Mouse (Mus musculus) spleen, adult 2 months (tissue): ENCODE measurements around the gene Lrtm2. TPM values are rescaled to one million over a fixed set of nuclear protein-coding genes. Genes with fewer than 3 reads are reported as not detected.

ENCODE experiments used
- DNase-seq, 2 experiments: peaks; one replicate each; pipeline versions ENCODE4 v3.0.0 to v3.0.0-alpha.2; 2012 to 2021; ENCODE audit warnings: low spot score in 2 of 2, low read depth in 1 of 2
- H3K27ac ChIP-seq: fragments of 200-500 bp; 2 replicates; pipeline ENCODE4 v1.5.1; 2012; ENCODE audit warnings: low read length, inconsistent platforms; ENCODE audit not compliant: insufficient read depth
- H3K27me3 ChIP-seq: fragments of 200-500 bp; 2 replicates; pipeline ENCODE4 v1.6.1; 2012; ENCODE audit warnings: mild to moderate bottlenecking, moderate library complexity, low read length, inconsistent platforms; ENCODE audit not compliant: control insufficient read depth, insufficient read depth
- H3K36me3 ChIP-seq: fragments of 200-500 bp; 2 replicates; pipeline ENCODE4 v1.6.1; 2012; ENCODE audit warnings: mild to moderate bottlenecking, low read length, inconsistent platforms; ENCODE audit not compliant: control insufficient read depth, insufficient read depth
- H3K4me1 ChIP-seq: fragments of 200-500 bp; 2 replicates; pipeline ENCODE4 v1.6.1; 2011; ENCODE audit warnings: inconsistent platforms; ENCODE audit not compliant: control insufficient read depth, insufficient read depth, insufficient read length
- H3K4me3 ChIP-seq: fragments of 200-500 bp; 2 replicates; pipeline ENCODE4 v1.5.1; 2011; ENCODE audit warnings: mild to moderate bottlenecking, inconsistent platforms; ENCODE audit not compliant: insufficient read depth, insufficient read length; ENCODE audit errors: extremely low read depth
- CTCF ChIP-seq: fragments of 200-500 bp; IDR thresholded peaks from 2 replicates; pipeline ENCODE4 v1.5.1; 2011; ENCODE audit warnings: mild to moderate bottlenecking, inconsistent platforms; ENCODE audit not compliant: insufficient read depth, insufficient read length, insufficient replicate concordance; ENCODE audit errors: extremely low read depth
- POLR2A ChIP-seq: fragments of 200-500 bp; IDR thresholded peaks from 2 replicates; pipeline ENCODE4 v1.6.1; 2011; ENCODE audit warnings: low read depth, low read length, inconsistent platforms
- WGBS: fragments of 180-500 bp; shearing (Covaris S2); methylation state at CpG from one replicate; pipeline ENCODE4 v1.1.7; 2018; 5-methylcytosine and 5-hydroxymethylcytosine counted together
- polyA plus RNA-seq: library from polyadenylated mRNA; depleted of rRNA; stranded (reverse); fragments of >200 nt; gene quantifications from 2 replicates; pipeline ENCODE4 v1.2.3, GENCODE M21; 2012; rRNA removed

The Lrtm2 gene
- polyA plus RNA-seq, result 0.44 and 0.65 TPM in 2 replicates

DNA sequence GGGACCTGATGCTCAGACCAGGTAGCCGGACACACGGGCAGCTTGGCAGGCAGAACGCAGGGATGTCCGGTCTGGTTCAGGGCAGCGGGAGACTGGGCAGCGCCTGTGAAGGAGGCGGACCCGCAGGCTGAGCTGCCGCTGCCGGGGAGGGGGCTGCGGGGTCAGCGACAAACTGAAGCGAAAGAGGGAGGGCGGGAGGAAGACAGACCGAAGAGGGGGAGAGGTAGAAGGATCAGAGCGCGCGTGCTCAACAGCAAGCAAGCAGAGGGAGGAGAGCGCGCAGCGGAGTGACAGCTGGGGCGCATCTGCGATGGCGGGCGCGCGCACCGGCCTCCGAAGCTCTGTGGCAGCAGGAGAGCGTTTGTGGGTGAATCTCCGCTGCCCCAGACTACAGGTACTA lies at the start of gene Lrtm2:
Gene Lrtm2 (minus strand): TSS at position 261 of the 400 bp plus-strand sequence.
- Histone ChIP-seq H3K36me3 (no peaks in the 10 kb centered on the region), H3K4me3 (no peak within 1 kb of the TSS), H3K4me1 (peaks cover under 1% of the 10 kb centered on the region; the same call in 1 of the 2 replicates), H3K27ac (no peak within 1 kb of the TSS), H3K27me3 (peaks cover 2% of the 10 kb centered on the region; the same call in 1 of the 2 replicates)
- TF ChIP-seq POLR2A (no peak), CTCF (no peak)
- DNase-seq, result no peak
- WGBS, result 5% methylated on average over 31 of the region's 31 CpGs

DNA sequence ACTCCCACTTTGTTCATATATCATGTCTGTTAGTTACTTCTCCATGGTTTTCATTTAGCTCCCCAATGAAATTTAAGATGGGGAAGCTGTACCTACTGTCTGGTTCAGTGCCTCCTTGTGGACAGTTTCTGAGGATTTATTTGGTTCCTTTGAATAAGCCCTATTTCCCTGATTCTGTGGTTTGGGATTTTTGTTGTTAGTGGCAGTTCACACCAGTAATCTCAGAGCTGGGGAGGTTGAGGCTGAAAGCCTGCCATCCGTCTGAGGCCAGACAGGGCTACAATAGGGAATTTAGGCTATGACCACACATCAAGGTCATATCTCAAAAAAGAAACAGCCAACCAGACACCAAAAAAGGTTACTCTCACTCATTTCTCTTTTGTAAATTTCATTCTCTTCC lies 48.1 kb upstream of the Lrtm2 start:
- H3K4me3 ChIP-seq, result no peak overlapping the region
- H3K4me1 ChIP-seq, result peaks cover 5% of the 10 kb centered on the region; the same call in 1 of the 2 replicates
- no peak for TF ChIP-seq POLR2A
- no peak for TF ChIP-seq CTCF
- 83% methylated on average over 1 of the region's 1 CpGs for WGBS
- no peaks in the 10 kb centered on the region for H3K27me3 ChIP-seq
- no peak for DNase-seq
- no peak overlapping the region for H3K27ac ChIP-seq
- H3K36me3 ChIP-seq, result no peaks in the 10 kb centered on the region

GRCm38 (mm10) chr6:119377613-119378012 lies 47.0 kb upstream of the Lrtm2 start:
- 9% methylated on average over 2 of the region's 2 CpGs for WGBS
- H3K4me3 ChIP-seq, result no peak overlapping the region
- H3K27ac ChIP-seq, result no peak overlapping the region
- TF ChIP-seq POLR2A (no peak), CTCF (no peak)
- peaks cover 5% of the 10 kb centered on the region; the same call in 1 of the 2 replicates for H3K4me1 ChIP-seq
- DNase-seq, result no peak
- no peaks in the 10 kb centered on the region for H3K27me3 ChIP-seq
- H3K36me3 ChIP-seq, result no peaks in the 10 kb centered on the region

DNA sequence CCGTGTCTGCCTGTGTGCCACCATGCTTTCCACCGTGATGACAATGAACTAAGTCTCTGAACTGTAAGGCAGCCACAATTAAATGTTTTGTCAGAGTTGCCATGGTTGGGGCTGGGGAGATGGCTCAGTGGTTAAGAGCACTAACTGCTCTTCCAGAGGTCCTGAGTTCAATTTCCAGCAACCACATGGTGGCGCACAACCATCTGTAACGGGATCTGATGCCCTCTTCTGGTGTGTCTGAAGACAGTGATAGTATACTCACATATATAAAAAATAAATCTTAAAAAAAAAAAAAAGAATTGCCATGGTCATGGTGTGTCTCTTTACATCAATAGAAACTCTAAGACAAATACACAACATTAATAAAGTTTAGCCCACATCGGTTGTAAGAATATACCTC lies 44.5 kb upstream of the Lrtm2 start:
- H3K27ac ChIP-seq, result no peak overlapping the region
- peaks cover 5% of the 10 kb centered on the region; the same call in 1 of the 2 replicates for H3K4me1 ChIP-seq
- peaks cover 1% of the 10 kb centered on the region; the same call in 1 of the 2 replicates for H3K36me3 ChIP-seq
- no peak overlapping the region for H3K4me3 ChIP-seq
- H3K27me3 ChIP-seq, result no peaks in the 10 kb centered on the region
- WGBS, result 63% methylated on average over 5 of the region's 5 CpGs
- DNase-seq, result no peak
- TF ChIP-seq POLR2A, result no peak
- no peak for TF ChIP-seq CTCF

- TF ChIP-seq CTCF, result no peak
- no peak for TF ChIP-seq POLR2A
- no peak for DNase-seq
- Histone ChIP-seq H3K27ac (no peak overlapping the region), H3K27me3 (no peaks in the 10 kb centered on the region), H3K4me3 (no peak overlapping the region), H3K36me3 (peaks cover 9% of the 10 kb centered on the region; the same call in 1 of the 2 replicates), H3K4me1 (peaks cover 5% of the 10 kb centered on the region; the same call in 1 of the 2 replicates)
Measured at GRCm38 (mm10) chr6:119373000-119373705, 42.6 kb upstream of the Lrtm2 start.

DNA sequence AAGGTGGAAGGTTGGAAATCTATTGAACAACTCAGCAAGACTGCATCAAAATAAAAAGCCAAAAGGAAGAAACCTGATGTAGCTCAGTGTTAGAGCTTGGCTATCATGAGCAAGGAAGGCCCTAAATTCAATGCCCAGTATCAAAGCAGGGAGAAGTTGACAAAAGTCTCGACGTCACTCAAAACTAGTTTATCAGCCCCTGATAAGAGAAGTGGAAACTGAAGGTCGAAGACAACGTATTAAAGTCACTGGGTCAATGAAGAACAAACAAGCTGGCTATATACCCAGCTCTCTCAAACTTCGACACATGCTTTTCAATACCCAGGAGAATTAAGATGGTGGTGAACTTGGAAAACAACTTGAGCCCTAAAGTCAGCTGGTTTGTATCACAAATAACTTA lies 41.7 kb upstream of the Lrtm2 start:
- H3K36me3 ChIP-seq, result peaks cover 9% of the 10 kb centered on the region; the same call in 1 of the 2 replicates
- DNase-seq, result no peak
- TF ChIP-seq POLR2A (no peak), CTCF (no peak)
- H3K27me3 ChIP-seq, result no peaks in the 10 kb centered on the region
- H3K4me3 ChIP-seq, result no peak overlapping the region
- 74% methylated on average over 5 of the region's 5 CpGs for WGBS
- no peaks in the 10 kb centered on the region; the same call in 1 of the 2 replicates for H3K4me1 ChIP-seq
- H3K27ac ChIP-seq, result no peak overlapping the region

- DNase-seq, result no peak
Measured at GRCm38 (mm10) chr6:119371624-119372023, 41.1 kb upstream of the Lrtm2 start.

More at GRCm38 (mm10) chr6:119371624-119372023, 41.1 kb upstream of the Lrtm2 start:
- H3K27me3 ChIP-seq, result no peaks in the 10 kb centered on the region
- H3K4me3 ChIP-seq, result no peak overlapping the region
- no peak overlapping the region for H3K27ac ChIP-seq
- TF ChIP-seq POLR2A, result no peak
- TF ChIP-seq CTCF, result no peak
- peaks cover 9% of the 10 kb centered on the region; the same call in 1 of the 2 replicates for H3K36me3 ChIP-seq
- H3K4me1 ChIP-seq, result no peaks in the 10 kb centered on the region; the same call in 1 of the 2 replicates
